Mouse (Mus musculus): ENCODE results near the gene Dnase1. TPM values are rescaled to one million over a fixed set of nuclear protein-coding genes. Genes with fewer than 3 reads are reported as not detected.

The Dnase1 gene
- polyA plus RNA-seq, 1 experiment from 2014 or later = 7.8 TPM

DNA sequence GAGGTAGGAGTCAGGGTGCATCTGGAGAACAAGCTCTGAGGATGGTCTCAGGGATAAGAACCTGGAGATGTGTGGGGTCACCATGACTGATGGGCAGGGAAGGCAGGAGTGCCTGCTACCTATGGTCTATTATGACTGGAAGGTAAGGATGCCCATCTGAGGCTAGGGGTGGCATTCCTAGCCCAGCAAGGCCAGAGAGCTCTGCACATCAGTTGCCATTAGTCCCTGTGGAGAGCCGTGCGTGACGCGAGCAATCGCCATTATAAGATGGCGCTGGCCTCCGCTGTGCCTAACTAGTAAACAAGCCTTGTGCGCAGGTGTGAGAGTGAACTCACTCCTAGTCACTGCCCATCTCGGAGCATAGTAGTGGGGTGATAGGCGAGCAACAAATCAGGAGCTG lies 6.2 kb upstream of the Dnase1 start:
- Histone ChIP-seq H3K4me2 (replicated peaks) (no peak overlapping the region), H3K36me3 (no peaks in the 10 kb centered on the region; the same call in 1 of the 2 replicates), H3K9me3 (replicated peaks) (no peaks in the 10 kb centered on the region), H3K4me3 (no peak overlapping the region), H3K9ac (no peak overlapping the region), H3K27ac (no peak overlapping the region), H3K4me1 (no peaks in the 10 kb centered on the region), H3K27me3 (no peaks in the 10 kb centered on the region)
- 96% methylated on average over 10 of the region's 10 CpGs for WGBS
- no peak for ATAC-seq (ENCODE audit: low FRiP score)

DNA sequence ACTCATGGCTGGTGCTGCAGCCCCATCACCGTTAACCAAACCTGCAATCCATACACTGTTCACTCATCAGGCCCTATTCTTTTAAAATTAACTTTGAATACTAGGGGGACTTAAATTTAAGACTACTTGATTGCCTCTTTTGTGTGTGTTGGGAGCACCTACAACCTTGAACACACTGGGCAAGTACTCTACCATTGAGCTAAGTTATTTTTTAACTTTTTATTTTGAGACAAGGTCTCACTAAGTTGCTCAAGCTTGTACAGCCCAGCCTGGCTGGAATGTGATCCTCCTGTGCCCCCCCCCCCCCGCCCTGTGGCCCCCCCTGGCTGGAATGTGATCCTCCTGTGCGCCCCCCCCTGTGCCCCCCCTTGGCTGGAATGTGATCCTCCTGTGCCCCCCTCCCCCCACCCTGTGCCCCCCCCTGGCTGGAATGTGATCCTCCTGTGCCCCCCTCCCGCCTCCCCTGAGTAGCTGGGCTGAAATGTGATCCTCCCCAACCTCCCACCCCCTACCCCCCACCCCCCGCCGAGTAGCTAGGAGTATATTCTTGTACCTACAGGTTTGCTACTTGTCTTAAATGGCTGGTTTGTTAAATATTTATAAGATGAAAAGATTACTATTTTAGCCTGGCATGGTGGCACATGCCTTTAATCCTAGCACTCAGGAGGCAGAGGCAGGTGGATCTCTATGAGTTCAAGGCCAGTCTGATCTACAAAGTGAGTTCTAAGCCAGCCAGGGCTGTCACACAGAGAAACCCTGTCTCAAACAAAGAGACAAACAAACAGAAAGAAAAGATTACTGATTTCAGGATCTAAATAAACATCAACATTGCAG lies 5.1 kb upstream of the Dnase1 start:
- 61% methylated on average over 6 of the region's 6 CpGs for WGBS

DNA sequence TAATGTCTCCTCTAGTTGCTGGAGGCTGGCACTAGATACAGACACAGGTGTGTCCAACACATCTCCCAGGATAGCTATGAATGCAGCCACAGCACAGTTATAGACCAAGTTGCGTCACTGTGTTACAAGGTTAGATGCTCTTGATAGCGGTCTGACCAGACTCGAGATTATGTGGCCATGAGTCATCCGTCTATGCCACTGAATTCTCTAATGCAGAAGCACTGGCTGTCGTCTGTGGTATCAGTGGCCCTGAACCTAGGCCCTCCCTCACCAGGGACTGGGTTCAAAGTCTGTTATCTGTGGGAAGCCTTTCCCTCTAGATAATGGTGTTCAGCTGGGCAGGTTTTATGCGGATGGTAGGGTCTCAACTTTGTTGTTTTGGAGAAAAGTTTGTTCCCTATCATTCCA lies 4.4 kb upstream of the Dnase1 start:
- H3K27me3 ChIP-seq = no peaks in the 10 kb centered on the region
- H3K4me3 ChIP-seq = no peak overlapping the region
- no peak for ATAC-seq (ENCODE audit: low FRiP score)
- H3K9me3 ChIP-seq (replicated peaks) = no peaks in the 10 kb centered on the region
- H3K36me3 ChIP-seq = peaks cover 12% of the 10 kb centered on the region
- H3K4me2 ChIP-seq (replicated peaks) = no peak overlapping the region
- H3K9ac ChIP-seq = no peak overlapping the region
- no peaks in the 10 kb centered on the region for H3K4me1 ChIP-seq
- WGBS = 88% methylated on average over 6 of the region's 6 CpGs
- H3K27ac ChIP-seq = no peak overlapping the region

More for the DNA sequence above, 5.1 kb upstream of the Dnase1 start:
- Histone ChIP-seq H3K4me3 (no peak overlapping the region), H3K27ac (no peak overlapping the region), H3K9ac (no peak overlapping the region), H3K4me1 (no peaks in the 10 kb centered on the region), H3K36me3 (peaks cover 7% of the 10 kb centered on the region), H3K9me3 (replicated peaks) (no peaks in the 10 kb centered on the region), H3K27me3 (no peaks in the 10 kb centered on the region), H3K4me2 (replicated peaks) (no peak overlapping the region)
- ATAC-seq (ENCODE audit: low FRiP score) = no peak

DNA sequence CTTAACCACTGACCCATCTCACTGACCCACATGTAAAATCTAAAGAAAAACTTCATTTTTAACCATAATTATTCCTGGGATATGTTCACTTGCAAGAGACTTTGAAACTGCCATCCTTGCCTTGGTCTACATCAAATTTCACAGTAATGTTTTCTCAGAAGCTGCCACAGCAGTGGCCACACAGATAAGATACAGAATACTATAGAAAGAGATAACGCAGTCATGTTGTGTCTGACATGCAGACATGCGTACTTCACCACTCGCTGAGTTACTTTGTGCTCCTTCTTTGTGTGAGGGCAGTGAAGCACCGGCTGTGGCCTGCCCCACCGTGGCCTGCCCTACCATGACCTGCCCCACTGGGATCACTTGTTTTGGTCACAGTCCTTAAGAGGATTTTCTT lies 2.8 kb upstream of the Dnase1 start:
- no peak overlapping the region for H3K9ac ChIP-seq
- peaks cover 29% of the 10 kb centered on the region for H3K36me3 ChIP-seq
- no peaks in the 10 kb centered on the region for H3K4me1 ChIP-seq
- 69% methylated on average over 5 of the region's 5 CpGs for WGBS
- H3K4me3 ChIP-seq = no peak overlapping the region
- no peaks in the 10 kb centered on the region for H3K9me3 ChIP-seq (replicated peaks)
- H3K27me3 ChIP-seq = no peaks in the 10 kb centered on the region
- no peak overlapping the region for H3K27ac ChIP-seq
- ATAC-seq (ENCODE audit: low FRiP score) = no peak
- no peak overlapping the region for H3K4me2 ChIP-seq (replicated peaks)

DNA sequence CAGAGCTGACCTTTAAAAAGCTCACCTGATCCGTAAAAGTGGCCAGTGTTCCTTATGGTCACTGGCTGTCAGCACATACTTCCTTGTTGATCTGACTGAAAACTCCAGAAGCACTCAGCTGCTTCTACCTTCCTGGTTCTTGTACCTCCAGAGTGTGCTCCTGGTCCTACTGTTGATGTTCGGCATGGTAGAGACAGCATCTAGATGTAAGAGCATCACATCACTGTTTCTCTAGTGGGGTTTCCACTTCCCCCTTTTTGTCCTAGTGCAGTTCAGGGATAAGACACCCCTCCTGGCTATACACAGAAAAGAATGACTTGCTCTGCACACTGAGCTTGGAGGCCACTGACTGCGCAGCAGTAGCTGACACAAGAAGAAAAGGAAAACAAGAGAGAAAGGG lies 2.3 kb upstream of the Dnase1 start:
- Histone ChIP-seq H3K4me2 (replicated peaks) (no peak overlapping the region), H3K9me3 (replicated peaks) (no peaks in the 10 kb centered on the region), H3K36me3 (peaks cover 34% of the 10 kb centered on the region), H3K9ac (no peak overlapping the region), H3K27ac (no peak overlapping the region), H3K4me1 (no peaks in the 10 kb centered on the region), H3K27me3 (no peaks in the 10 kb centered on the region), H3K4me3 (no peak overlapping the region)
- 88% methylated on average over 3 of the region's 3 CpGs for WGBS
- no peak for ATAC-seq (ENCODE audit: low FRiP score)

DNA sequence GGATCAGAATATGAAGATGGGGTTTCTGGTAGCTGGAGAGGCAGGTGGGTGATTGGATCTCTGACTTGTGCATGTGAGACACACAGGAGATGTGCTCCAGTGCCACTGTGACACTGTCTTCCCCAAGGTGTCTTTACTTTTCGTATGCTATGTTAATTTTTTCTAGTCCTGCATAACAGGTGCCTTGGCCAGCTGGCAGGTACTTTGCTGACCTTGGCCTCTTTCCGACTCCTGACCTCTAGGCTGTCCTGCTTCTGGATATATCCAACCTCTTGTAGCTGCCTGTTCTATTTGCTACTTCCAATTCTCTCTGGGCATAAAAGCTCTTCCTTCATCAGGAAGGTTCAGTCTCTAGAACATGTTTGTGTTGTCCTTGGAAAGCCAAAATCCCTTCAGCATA lies 1.2 kb upstream of the Dnase1 start:
- H3K4me3 ChIP-seq = no peak overlapping the region
- no peak overlapping the region for H3K9ac ChIP-seq
- no peaks in the 10 kb centered on the region for H3K27me3 ChIP-seq
- 90% methylated on average over 2 of the region's 2 CpGs for WGBS
- H3K9me3 ChIP-seq (replicated peaks) = no peaks in the 10 kb centered on the region
- peaks cover 45% of the 10 kb centered on the region for H3K36me3 ChIP-seq
- no peak overlapping the region for H3K4me2 ChIP-seq (replicated peaks)
- no peak overlapping the region for H3K27ac ChIP-seq
- no peak for ATAC-seq (ENCODE audit: low FRiP score)
- no peaks in the 10 kb centered on the region for H3K4me1 ChIP-seq

DNA sequence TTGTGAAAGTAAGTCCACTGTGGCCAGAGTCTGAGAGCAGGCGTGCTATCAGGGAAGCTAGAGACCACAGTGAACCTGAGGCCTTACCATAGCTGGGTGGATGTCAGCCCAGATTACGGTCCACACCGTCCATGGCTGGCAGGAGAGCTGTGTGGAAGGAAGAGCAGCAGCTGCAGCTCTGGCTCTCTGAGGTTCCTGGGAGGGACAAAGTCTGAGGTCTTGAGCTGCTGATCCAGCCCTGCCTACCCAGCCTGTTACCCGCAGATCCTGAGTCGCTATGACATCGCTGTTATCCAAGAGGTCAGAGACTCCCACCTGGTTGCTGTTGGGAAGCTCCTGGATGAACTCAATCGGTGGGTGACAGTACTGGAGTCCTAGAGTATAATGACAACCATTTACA lies 948 bp downstream of the Dnase1 start:
- no peak overlapping the region for H3K27ac ChIP-seq
- H3K27me3 ChIP-seq = no peaks in the 10 kb centered on the region
- no peak for ATAC-seq (ENCODE audit: low FRiP score)
- no peaks in the 10 kb centered on the region for H3K4me1 ChIP-seq
- H3K36me3 ChIP-seq = peaks cover 51% of the 10 kb centered on the region
- H3K9me3 ChIP-seq (replicated peaks) = no peaks in the 10 kb centered on the region
- H3K4me3 ChIP-seq = no peak overlapping the region
- no peak overlapping the region for H3K9ac ChIP-seq
- no peak overlapping the region for H3K4me2 ChIP-seq (replicated peaks)
- WGBS = 89% methylated on average over 7 of the region's 7 CpGs

DNA sequence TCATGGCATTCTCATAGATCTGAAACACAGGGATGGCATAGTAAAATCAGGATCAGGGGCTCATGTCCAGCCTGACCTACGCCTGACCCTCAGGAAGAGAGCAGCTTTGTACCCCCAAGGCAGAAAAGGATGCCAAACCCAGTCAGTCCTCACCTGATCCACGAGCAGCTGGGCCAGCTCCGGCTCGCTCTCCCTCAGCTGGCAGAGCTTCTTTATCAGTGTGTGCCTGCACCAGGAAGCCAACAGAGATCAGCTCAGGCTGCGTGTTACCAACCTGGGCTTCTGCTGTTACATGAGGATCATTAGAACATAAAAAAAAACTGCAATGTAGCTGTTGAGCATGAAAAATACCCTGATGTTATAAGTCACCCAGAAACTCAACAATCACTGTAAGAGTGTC lies 3.5 kb downstream of the Dnase1 start:
- Histone ChIP-seq H3K4me2 (replicated peaks) (no peak overlapping the region), H3K9me3 (replicated peaks) (no peaks in the 10 kb centered on the region), H3K36me3 (peaks cover 71% of the 10 kb centered on the region), H3K9ac (no peak overlapping the region), H3K4me1 (no peaks in the 10 kb centered on the region), H3K27me3 (no peaks in the 10 kb centered on the region), H3K27ac (no peak overlapping the region), H3K4me3 (no peak overlapping the region)
- no peak for ATAC-seq (ENCODE audit: low FRiP score)
- WGBS = 90% methylated on average over 5 of the region's 5 CpGs

DNA sequence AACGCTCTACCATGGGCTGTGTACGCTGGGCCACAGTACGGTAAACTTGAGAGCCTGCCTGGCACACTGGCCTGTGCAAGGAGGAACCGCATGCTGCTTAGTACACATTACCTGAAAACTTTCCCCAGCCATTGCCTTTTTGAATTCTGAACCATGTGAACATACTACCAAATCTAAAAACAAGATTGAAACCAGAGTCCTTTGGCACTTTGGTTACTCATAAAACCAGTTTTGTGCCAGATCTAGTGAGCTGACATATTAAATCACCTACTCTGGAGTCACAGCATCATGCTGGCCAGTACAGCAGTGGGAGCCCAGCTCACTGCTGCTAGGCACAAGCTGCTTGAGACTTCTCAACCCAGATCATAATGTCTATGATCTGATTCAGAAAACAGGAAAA lies 4.9 kb downstream of the Dnase1 start:
- no peak for ATAC-seq (ENCODE audit: low FRiP score)
- no peak overlapping the region for H3K9ac ChIP-seq
- H3K4me2 ChIP-seq (replicated peaks) = no peak overlapping the region
- 96% methylated on average over 4 of the region's 4 CpGs for WGBS
- H3K36me3 ChIP-seq = peaks cover 78% of the 10 kb centered on the region
- no peaks in the 10 kb centered on the region for H3K4me1 ChIP-seq
- H3K4me3 ChIP-seq = no peak overlapping the region
- H3K27me3 ChIP-seq = no peaks in the 10 kb centered on the region
- no peaks in the 10 kb centered on the region for H3K9me3 ChIP-seq (replicated peaks)
- no peak overlapping the region for H3K27ac ChIP-seq

DNA sequence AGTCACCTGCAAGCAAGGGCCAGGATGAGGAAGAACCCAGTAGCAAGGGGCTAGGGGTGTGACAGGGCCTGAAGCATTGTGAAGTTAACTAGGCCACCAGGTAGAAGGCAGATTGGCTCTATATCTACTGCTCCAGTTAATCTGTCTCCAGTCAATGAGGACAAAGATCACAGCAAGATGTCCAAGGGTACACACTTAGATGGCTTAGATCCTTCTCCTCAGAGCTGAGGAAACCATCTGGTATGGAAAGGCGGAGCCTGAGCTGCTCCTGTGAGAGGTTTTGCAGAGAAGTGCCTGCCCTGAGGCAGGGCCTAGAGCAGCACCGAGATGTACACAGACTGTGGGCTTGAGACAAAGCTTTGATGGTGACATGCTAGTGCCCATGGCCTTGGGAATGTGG lies 7.4 kb downstream of the Dnase1 start:
- no peaks in the 10 kb centered on the region for H3K4me1 ChIP-seq
- H3K27me3 ChIP-seq = no peaks in the 10 kb centered on the region
- H3K4me3 ChIP-seq = no peak overlapping the region
- H3K9me3 ChIP-seq (replicated peaks) = no peaks in the 10 kb centered on the region
- ATAC-seq (ENCODE audit: low FRiP score) = no peak
- peaks cover 79% of the 10 kb centered on the region for H3K36me3 ChIP-seq
- H3K9ac ChIP-seq = no peak overlapping the region
- no peak overlapping the region for H3K27ac ChIP-seq
- 91% methylated on average over 2 of the region's 2 CpGs for WGBS
- H3K4me2 ChIP-seq (replicated peaks) = no peak overlapping the region

DNA sequence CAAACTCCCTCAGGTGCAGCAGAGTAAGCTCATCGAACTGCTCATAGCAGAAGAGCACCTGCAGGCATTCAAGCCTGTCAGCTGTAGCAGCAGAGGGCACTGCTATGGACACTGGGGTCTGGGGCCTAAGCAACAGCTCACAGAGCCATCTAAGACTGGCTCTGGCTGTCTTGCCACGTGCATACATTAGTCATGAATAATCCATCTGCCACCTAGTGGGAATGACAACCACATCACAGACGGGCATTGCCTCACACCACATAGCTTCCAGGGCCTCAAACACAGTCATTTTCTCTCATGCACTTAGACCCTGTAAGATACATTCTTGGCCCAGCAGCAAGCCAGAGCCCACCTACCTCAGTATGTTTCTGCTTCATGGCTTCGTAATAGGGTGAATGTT lies 8.8 kb downstream of the Dnase1 start:
- H3K9ac ChIP-seq = no peak overlapping the region
- H3K27ac ChIP-seq = no peak overlapping the region
- no peaks in the 10 kb centered on the region for H3K4me1 ChIP-seq
- H3K27me3 ChIP-seq = no peaks in the 10 kb centered on the region
- H3K4me2 ChIP-seq (replicated peaks) = no peak overlapping the region
- 89% methylated on average over 4 of the region's 4 CpGs for WGBS
- peaks cover 78% of the 10 kb centered on the region for H3K36me3 ChIP-seq
- no peak for ATAC-seq (ENCODE audit: low FRiP score)
- no peaks in the 10 kb centered on the region for H3K9me3 ChIP-seq (replicated peaks)
- H3K4me3 ChIP-seq = no peak overlapping the region

DNA sequence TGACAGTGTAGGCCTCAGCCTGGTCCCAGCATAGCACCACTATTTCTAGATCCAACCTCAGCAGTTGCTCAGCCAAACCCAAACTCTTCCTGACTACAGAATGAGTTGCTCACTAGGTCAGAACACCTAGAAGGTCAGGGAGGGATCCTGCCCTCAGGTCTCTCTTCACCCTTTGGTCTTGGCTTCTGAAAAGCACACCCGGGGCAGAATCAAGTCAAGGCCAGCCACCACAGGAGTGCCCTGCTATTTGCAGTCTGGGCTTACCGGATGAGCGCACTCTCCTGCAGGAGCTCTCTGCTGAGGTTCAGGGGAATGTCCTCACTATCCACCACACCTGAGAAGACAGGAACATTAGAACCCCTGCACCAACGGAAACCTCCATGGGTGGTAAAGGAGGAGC lies 15.9 kb downstream of the Dnase1 start:
- WGBS = 96% methylated on average over 4 of the region's 4 CpGs
- Histone ChIP-seq H3K36me3 (peaks cover 85% of the 10 kb centered on the region), H3K4me3 (no peak overlapping the region)

DNA sequence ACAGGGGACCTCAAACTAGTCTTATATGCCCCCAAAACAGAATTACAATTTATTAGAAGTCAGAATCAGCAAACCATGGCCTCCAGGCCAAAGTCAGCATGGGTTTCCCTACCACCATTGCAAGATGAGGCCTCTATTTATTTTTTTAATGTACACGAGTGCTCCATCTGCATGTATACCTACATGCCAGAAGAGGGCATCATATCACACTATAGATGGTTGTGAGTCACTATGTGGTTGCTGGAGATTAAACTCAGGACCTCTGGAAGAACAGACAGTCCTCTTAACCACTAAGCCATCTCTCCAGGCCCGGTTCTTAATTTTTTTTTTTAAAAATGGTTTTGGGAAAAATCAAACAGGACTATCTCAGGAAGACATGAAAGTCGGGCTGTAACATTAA lies 17.1 kb downstream of the Dnase1 start:
- Histone ChIP-seq H3K9me3 (replicated peaks) (no peaks in the 10 kb centered on the region), H3K4me2 (replicated peaks) (no peak overlapping the region), H3K27me3 (no peaks in the 10 kb centered on the region), H3K9ac (no peak overlapping the region), H3K36me3 (peaks cover 84% of the 10 kb centered on the region), H3K4me1 (no peaks in the 10 kb centered on the region), H3K4me3 (no peak overlapping the region), H3K27ac (no peak overlapping the region)
- WGBS = 79% methylated on average over 3 of the region's 3 CpGs
- ATAC-seq (ENCODE audit: low FRiP score) = no peak

More for the DNA sequence above, 15.9 kb downstream of the Dnase1 start:
- no peak overlapping the region for H3K9ac ChIP-seq
- H3K27ac ChIP-seq = no peak overlapping the region
- H3K9me3 ChIP-seq (replicated peaks) = no peaks in the 10 kb centered on the region
- H3K27me3 ChIP-seq = no peaks in the 10 kb centered on the region
- ATAC-seq (ENCODE audit: low FRiP score) = no peak
- H3K4me2 ChIP-seq (replicated peaks) = no peak overlapping the region
- H3K4me1 ChIP-seq = no peaks in the 10 kb centered on the region

Data from hindbrain, embryonic 12.5 days (tissue).